Mouse (Mus musculus): ENCODE data around the gene Ctbp1. TPM values are rescaled to one million over a fixed set of nuclear protein-coding genes. Genes with fewer than 3 reads are reported as not detected.
A peak's percentile ranks its signal among the peaks of the same experiment; 100 is the strongest.

The Ctbp1 gene
- polyA plus RNA-seq, 1 experiment from 2014 or later = 323 TPM

DNA sequence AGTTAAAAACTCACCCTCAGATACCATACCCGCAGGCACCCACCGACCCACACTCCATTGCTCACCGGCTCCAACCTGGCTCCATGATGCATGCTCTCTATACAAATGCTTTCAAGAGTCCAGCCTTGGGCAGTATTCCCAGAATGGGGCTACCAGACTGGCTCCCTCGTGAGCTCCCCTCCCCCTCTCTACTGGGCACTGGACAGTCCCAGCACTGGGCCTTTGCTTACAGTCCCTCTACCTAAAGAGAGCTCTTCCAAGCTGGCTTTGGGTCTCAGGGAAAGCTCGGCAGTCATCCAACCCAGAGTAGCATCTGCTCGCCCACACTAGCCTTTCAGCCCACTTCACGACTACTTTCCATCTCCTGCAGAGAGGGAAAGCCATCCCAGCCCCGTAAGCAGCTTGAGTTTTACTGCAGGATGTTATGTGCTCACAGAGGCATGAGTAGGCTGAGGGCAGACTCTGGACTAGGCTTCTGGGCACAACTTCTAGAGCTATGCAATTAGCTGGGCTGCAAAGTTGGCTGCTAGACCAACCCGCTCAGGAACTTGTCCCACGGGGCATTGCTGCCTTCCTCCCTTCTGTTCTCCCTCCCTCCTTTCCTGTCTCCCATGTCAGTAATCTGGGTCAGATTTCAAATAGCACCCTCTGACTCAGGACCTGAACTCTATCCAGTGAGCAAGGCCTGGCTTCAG, 54.3 kb downstream of the Ctbp1 start:
- H3K4me1 ChIP-seq = peaks cover 40% of the 10 kb centered on the region
- 82% methylated on average over 10 of the region's 10 CpGs for WGBS

DNA sequence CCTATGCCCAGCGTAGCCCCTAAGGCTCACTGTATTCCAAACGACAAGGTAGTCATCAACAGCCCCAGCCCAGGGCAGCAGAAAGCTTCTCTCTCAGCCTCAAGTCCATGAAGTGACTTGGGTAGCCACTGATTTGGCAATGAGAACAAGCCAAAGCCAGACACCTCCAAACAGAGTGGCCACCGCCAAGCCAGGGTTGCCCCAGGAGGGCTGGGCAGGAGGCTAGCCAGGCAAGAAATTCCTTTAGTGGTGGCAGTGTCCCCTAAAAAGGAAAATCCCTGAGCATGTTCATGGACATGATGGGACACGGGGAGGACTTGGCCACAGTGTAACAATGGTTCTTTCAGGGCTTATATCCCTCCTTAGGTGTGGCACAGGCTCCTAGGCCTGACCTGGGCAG, 55.0 kb downstream of the Ctbp1 start:
- no peak overlapping the region for H3K9ac ChIP-seq
- ATAC-seq (ENCODE audit: insufficient read depth, low FRiP score, low read depth) = no peak
- H3K9me3 ChIP-seq = no peaks in the 10 kb centered on the region
- H3K4me2 ChIP-seq = no peak overlapping the region
- H3K4me1 ChIP-seq = peaks cover 38% of the 10 kb centered on the region
- 0 out of 2 replicates have a peak overlapping the region, but pooled peaks have one; percentile 85 for H3K27ac ChIP-seq
- no peaks in the 10 kb centered on the region for H3K36me3 ChIP-seq
- WGBS = 94% methylated on average over 4 of the region's 4 CpGs
- H3K27me3 ChIP-seq (replicated peaks) = no peaks in the 10 kb centered on the region
- no peak overlapping the region for H3K4me3 ChIP-seq (replicated peaks)

More for the DNA sequence above, 54.3 kb downstream of the Ctbp1 start:
- Histone ChIP-seq H3K27me3 (replicated peaks) (no peaks in the 10 kb centered on the region), H3K4me3 (replicated peaks) (no peak overlapping the region), H3K4me2 (no peak overlapping the region), H3K9me3 (no peaks in the 10 kb centered on the region), H3K27ac (no peak overlapping the region), H3K9ac (no peak overlapping the region), H3K36me3 (no peaks in the 10 kb centered on the region)
- no peak for ATAC-seq (ENCODE audit: insufficient read depth, low FRiP score, low read depth)

DNA sequence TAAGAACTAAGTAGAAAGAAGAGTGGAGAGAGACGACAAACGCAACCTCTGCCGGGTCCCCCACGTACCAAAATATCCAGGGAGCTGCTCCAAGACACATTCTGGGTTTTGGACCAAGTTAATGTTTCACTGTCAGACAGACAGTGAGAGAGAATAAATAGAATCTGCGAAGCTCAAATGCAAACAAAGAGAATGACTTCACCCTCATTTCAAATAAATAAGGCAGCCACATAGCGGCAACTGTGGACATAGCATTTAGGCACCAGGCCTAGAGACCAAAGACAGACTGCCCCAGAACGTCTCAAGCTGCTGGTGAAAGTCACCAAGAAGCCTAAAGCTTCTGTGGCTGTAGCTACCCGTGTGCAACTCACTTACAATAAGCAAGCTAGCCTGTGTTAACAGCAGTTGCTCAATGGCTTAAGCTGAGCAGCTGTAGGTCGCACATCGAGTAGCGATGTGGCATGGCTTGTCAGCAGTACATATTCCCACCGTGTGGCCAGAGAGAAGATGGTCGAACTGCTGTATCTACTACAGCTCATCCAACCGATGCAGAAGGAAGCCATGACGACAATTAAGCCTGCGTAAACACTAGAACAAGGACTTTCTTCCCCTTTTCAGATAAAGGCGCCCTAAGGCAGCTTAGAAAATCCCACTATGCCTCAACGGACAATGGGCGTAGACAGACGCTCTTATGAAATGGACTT, 55.9 kb downstream of the Ctbp1 start:
- Histone ChIP-seq H3K9ac (no peak overlapping the region), H3K4me2 (peak overlapping the region; percentile 52; the same call in 1 of the 2 replicates), H3K27me3 (replicated peaks) (no peaks in the 10 kb centered on the region), H3K36me3 (no peaks in the 10 kb centered on the region), H3K4me3 (replicated peaks) (no peak overlapping the region), H3K9me3 (no peaks in the 10 kb centered on the region), H3K27ac (peak overlapping the region; percentile 85), H3K4me1 (peaks cover 38% of the 10 kb centered on the region)
- WGBS = 49% methylated on average over 20 of the region's 20 CpGs
- no peak for ATAC-seq (ENCODE audit: insufficient read depth, low FRiP score, low read depth)

- peaks cover 38% of the 10 kb centered on the region for H3K4me1 ChIP-seq
- ATAC-seq (ENCODE audit: insufficient read depth, low FRiP score, low read depth) = peak; percentile 83
- H3K4me2 ChIP-seq = peak within 1 kb of the TSS; percentile 52
- no peaks in the 10 kb centered on the region for H3K9me3 ChIP-seq
- H3K4me3 ChIP-seq (replicated peaks) = peak within 1 kb of the TSS; percentile 20
- H3K9ac ChIP-seq = no peak within 1 kb of the TSS
- H3K27ac ChIP-seq = peak within 1 kb of the TSS; percentile 85
- no peaks in the 10 kb centered on the region for H3K27me3 ChIP-seq (replicated peaks)
- no peaks in the 10 kb centered on the region for H3K36me3 ChIP-seq
- 9% methylated on average over 5 of the region's 5 CpGs for WGBS
These were observed 56.7 kb downstream of the Ctbp1 start, which contains the start of gene Spon2 for GRCm38 (mm10) chr5:33218081-33218480. TSS of gene Spon2 (minus strand) at chr5:33218455.

GRCm38 (mm10) chr5:33217663-33218062, 57.1 kb downstream of the Ctbp1 start:
- peaks cover 38% of the 10 kb centered on the region for H3K4me1 ChIP-seq
- H3K9ac ChIP-seq = no peak overlapping the region
- peak overlapping the region; percentile 20 for H3K4me3 ChIP-seq (replicated peaks)
- H3K9me3 ChIP-seq = no peaks in the 10 kb centered on the region
- peak overlapping the region; percentile 52 for H3K4me2 ChIP-seq
- ATAC-seq (ENCODE audit: insufficient read depth, low FRiP score, low read depth) = 0 out of 2 replicates have a peak, but pooled peaks have one; percentile 17
- peak overlapping the region; percentile 85 for H3K27ac ChIP-seq
- WGBS = 46% methylated on average over 3 of the region's 3 CpGs
- no peaks in the 10 kb centered on the region for H3K36me3 ChIP-seq
- no peaks in the 10 kb centered on the region for H3K27me3 ChIP-seq (replicated peaks)

DNA sequence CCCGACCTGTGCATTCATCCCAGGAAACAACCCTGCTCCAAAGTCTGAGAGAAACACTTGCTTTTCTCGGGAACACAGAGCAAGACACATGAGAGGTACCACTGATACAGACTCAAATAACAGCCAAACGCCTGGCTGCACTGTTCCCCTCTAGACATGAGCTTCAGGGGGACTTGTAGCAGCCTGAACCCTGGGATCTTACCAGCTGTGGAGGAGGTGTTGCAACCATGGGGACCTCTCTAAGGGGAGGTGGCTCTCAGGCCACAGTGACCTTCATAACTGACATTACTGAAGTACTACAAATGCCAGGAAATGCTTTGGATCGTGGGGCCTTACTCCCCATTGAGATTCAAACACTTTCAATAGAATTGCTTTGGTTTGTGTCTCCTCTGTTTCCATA, 60.1 kb downstream of the Ctbp1 start:
- WGBS = 70% methylated on average over 4 of the region's 4 CpGs
- no peak overlapping the region for H3K4me3 ChIP-seq (replicated peaks)
- H3K27me3 ChIP-seq (replicated peaks) = no peaks in the 10 kb centered on the region

DNA sequence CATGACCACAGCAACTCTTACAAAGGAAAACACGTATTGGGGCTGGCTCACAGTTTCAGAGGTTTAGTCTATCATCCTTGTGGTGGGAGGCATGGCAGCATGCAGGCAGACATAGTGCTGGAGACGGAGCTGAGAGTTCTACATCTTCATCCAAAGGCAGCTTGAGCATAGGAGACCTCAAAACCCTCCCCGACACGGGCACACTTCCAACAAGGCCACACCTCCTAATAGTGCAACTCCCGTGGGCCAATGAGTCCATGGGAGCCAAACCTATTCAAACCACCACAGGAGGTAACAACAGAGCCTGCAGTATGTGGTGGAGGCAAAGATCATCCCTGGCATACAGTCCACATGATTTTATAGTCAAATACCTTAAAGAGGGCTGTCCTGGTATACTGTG, 63.5 kb downstream of the Ctbp1 start:
- no peaks in the 10 kb centered on the region for H3K27me3 ChIP-seq (replicated peaks)
- H3K27ac ChIP-seq = no peak overlapping the region
- WGBS = 76% methylated on average over 5 of the region's 5 CpGs
- H3K9me3 ChIP-seq = no peaks in the 10 kb centered on the region
- no peak for ATAC-seq (ENCODE audit: insufficient read depth, low FRiP score, low read depth)
- H3K4me2 ChIP-seq = no peak overlapping the region
- H3K36me3 ChIP-seq = no peaks in the 10 kb centered on the region
- no peak overlapping the region for H3K9ac ChIP-seq
- H3K4me3 ChIP-seq (replicated peaks) = no peak overlapping the region
- peaks cover 7% of the 10 kb centered on the region for H3K4me1 ChIP-seq

More for the DNA sequence above, 60.1 kb downstream of the Ctbp1 start:
- H3K9me3 ChIP-seq = no peaks in the 10 kb centered on the region
- H3K27ac ChIP-seq = no peak overlapping the region
- H3K36me3 ChIP-seq = no peaks in the 10 kb centered on the region
- peaks cover 32% of the 10 kb centered on the region for H3K4me1 ChIP-seq
- ATAC-seq (ENCODE audit: insufficient read depth, low FRiP score, low read depth) = no peak
- no peak overlapping the region for H3K4me2 ChIP-seq
- no peak overlapping the region for H3K9ac ChIP-seq

GRCm38 (mm10) chr5:33210515-33210914, 64.3 kb downstream of the Ctbp1 start:
- no peak for ATAC-seq (ENCODE audit: insufficient read depth, low FRiP score, low read depth)
- Histone ChIP-seq H3K36me3 (no peaks in the 10 kb centered on the region), H3K27ac (no peak overlapping the region), H3K4me2 (no peak overlapping the region), H3K9me3 (no peaks in the 10 kb centered on the region), H3K9ac (no peak overlapping the region), H3K4me1 (peaks cover under 1% of the 10 kb centered on the region; the same call in 1 of the 2 replicates), H3K27me3 (replicated peaks) (no peaks in the 10 kb centered on the region), H3K4me3 (replicated peaks) (no peak overlapping the region)
- 90% methylated on average over 3 of the region's 3 CpGs for WGBS

DNA sequence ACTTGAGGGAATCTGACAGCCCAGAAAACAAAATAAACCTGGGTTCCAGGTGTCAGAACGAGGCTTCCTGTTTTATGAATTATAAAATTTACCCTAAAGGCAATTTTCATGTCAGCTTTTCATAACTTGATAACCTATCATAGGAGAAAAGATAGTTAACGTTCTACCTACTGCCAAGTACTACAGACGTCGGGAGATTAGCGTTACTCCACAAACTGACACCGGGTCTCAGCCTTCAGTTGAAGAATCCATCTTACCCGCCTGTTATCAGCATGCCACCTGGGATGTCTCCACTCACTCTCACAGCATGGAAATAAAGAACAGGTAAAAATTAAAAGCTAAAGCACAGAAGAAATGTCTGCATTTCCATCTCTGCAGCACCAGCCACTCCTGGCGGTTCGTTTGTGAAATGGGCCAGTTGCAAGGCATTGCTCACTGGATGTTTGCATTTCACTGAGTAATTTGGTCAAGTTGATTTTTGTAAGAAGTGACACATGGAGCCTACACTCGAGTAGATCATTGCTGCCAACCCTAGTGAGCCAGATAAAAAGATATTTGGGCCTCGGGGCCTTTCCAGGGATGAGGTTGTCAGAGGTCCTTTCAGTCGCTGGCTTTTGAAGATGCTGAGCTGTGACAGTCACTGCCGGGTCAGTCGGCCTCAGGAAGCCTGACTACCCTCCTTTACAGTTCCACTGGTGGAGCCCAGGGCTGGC, 66.1 kb downstream of the Ctbp1 start:
- Histone ChIP-seq H3K9ac (no peak overlapping the region), H3K4me2 (no peak overlapping the region), H3K4me1 (peaks cover 5% of the 10 kb centered on the region; the same call in 1 of the 2 replicates), H3K4me3 (replicated peaks) (no peak overlapping the region), H3K9me3 (no peaks in the 10 kb centered on the region), H3K27me3 (replicated peaks) (no peaks in the 10 kb centered on the region), H3K36me3 (no peaks in the 10 kb centered on the region), H3K27ac (no peak overlapping the region)
- 59% methylated on average over 14 of the region's 14 CpGs for WGBS
- no peak for ATAC-seq (ENCODE audit: insufficient read depth, low FRiP score, low read depth)

GRCm38 (mm10) chr5:33207136-33207535, 67.7 kb downstream of the Ctbp1 start:
- H3K4me1 ChIP-seq = peaks cover 6% of the 10 kb centered on the region; the same call in 1 of the 2 replicates
- no peak overlapping the region for H3K4me2 ChIP-seq
- H3K27me3 ChIP-seq (replicated peaks) = no peaks in the 10 kb centered on the region
- no peak overlapping the region for H3K27ac ChIP-seq
- H3K9me3 ChIP-seq = no peaks in the 10 kb centered on the region
- H3K36me3 ChIP-seq = no peaks in the 10 kb centered on the region
- 53% methylated on average over 9 of the region's 9 CpGs for WGBS
- ATAC-seq (ENCODE audit: insufficient read depth, low FRiP score, low read depth) = no peak
- H3K4me3 ChIP-seq (replicated peaks) = no peak overlapping the region
- no peak overlapping the region for H3K9ac ChIP-seq

DNA sequence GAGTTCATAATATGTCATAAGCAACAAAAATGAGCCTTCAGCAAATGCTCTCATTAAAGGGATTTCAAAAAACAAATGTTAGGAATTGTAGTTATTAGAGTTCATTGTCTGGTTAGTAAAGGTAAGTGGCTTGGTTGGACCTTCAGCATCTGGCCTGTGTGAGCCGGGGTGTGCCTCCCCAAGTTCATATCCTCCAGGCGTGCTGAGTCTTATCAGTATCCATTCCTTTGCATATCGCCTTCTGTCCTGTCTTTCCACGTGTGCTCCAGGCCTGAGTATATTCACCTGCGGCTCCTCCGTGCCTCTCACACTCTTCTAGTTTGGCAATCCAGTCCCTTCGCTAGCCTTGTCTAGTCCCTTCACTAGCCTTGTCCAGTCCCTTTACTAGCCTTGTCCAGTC, 68.5 kb downstream of the Ctbp1 start:
- Histone ChIP-seq H3K9ac (no peak overlapping the region), H3K36me3 (no peaks in the 10 kb centered on the region), H3K27ac (no peak overlapping the region), H3K4me3 (replicated peaks) (no peak overlapping the region), H3K9me3 (no peaks in the 10 kb centered on the region), H3K4me1 (peaks cover 6% of the 10 kb centered on the region; the same call in 1 of the 2 replicates), H3K27me3 (replicated peaks) (no peaks in the 10 kb centered on the region), H3K4me2 (no peak overlapping the region)
- ATAC-seq (ENCODE audit: insufficient read depth, low FRiP score, low read depth) = no peak
- WGBS = 77% methylated on average over 7 of the region's 7 CpGs

- Histone ChIP-seq H3K36me3 (no peaks in the 10 kb centered on the region), H3K9me3 (no peaks in the 10 kb centered on the region), H3K4me3 (replicated peaks) (no peak overlapping the region), H3K4me2 (no peak overlapping the region), H3K9ac (no peak overlapping the region), H3K27me3 (replicated peaks) (no peaks in the 10 kb centered on the region), H3K27ac (no peak overlapping the region), H3K4me1 (peaks cover 6% of the 10 kb centered on the region; the same call in 1 of the 2 replicates)
- no peak for ATAC-seq (ENCODE audit: insufficient read depth, low FRiP score, low read depth)
- 76% methylated on average over 7 of the region's 7 CpGs for WGBS
These were observed 70.5 kb downstream of the Ctbp1 start for GRCm38 (mm10) chr5:33204284-33204683.

Data from stomach, embryonic 15.5 days (tissue).